Mouse (Mus musculus): ENCODE measurements around the gene 9630041A04Rik. TPM values are rescaled to one million over a fixed set of nuclear protein-coding genes. Genes with fewer than 3 reads are reported as not detected.

The 9630041A04Rik gene
- polyA plus RNA-seq, 1 experiment, result not detected

DNA sequence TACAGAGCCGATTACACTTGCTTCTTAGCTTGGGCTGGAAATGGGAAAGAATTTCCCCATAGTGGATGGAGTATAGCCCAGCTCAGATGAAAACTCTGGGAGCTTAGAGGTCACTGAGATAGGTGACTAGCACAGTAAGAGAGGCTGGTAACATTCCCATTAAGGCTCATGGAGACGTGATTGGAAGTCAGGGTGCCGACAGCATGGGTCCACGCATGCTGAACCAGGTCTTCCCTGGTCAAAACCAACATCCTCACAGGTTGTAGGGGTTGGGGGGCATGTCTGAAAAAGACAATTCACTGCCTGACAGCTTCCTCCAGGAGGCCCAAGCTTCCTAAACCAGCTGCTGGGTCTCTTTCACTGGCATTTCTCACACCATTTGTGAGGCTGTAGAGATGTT, 47.9 kb downstream of the 9630041A04Rik start:
- H3K9me3 ChIP-seq (ENCODE audit: control insufficient read depth, low read length), result peaks cover 8% of the 10 kb centered on the region; the same call in 1 of the 2 replicates
- no peaks in the 10 kb centered on the region for H3K4me1 ChIP-seq (ENCODE audit: control insufficient read depth)
- no peaks in the 10 kb centered on the region for H3K36me3 ChIP-seq (ENCODE audit: control insufficient read depth)
- no peak for TF ChIP-seq TAL1 (IDR thresholded peaks at IDR 0.05; ENCODE audit: low read length)
- no peak for TF ChIP-seq GATA1 (IDR thresholded peaks at IDR 0.05; ENCODE audit: low read length)
- no peak overlapping the region for H3K4me3 ChIP-seq (replicated peaks)
- no peaks in the 10 kb centered on the region for H3K27me3 ChIP-seq (ENCODE audit: control insufficient read depth)

- Histone ChIP-seq H3K9me3 (ENCODE audit: control insufficient read depth, low read length) (peaks cover 15% of the 10 kb centered on the region; the same call in 1 of the 2 replicates), H3K4me1 (ENCODE audit: control insufficient read depth) (no peaks in the 10 kb centered on the region), H3K4me3 (replicated peaks) (no peak overlapping the region), H3K36me3 (ENCODE audit: control insufficient read depth) (no peaks in the 10 kb centered on the region), H3K27me3 (ENCODE audit: control insufficient read depth) (no peaks in the 10 kb centered on the region)
- TF ChIP-seq GATA1 (IDR thresholded peaks at IDR 0.05; ENCODE audit: low read length) (no peak), TAL1 (IDR thresholded peaks at IDR 0.05; ENCODE audit: low read length) (no peak)
Observed at GRCm38 (mm10) chr9:101911176-101911866, 49.7 kb downstream of the 9630041A04Rik start.

GRCm38 (mm10) chr9:101915082-101915481, 53.4 kb downstream of the 9630041A04Rik start:
- no peak overlapping the region for H3K4me3 ChIP-seq (replicated peaks)

GRCm38 (mm10) chr9:101918771-101919170, 57.1 kb downstream of the 9630041A04Rik start:
- H3K4me3 ChIP-seq (replicated peaks), result no peak overlapping the region
- H3K36me3 ChIP-seq (ENCODE audit: control insufficient read depth), result no peaks in the 10 kb centered on the region
- TF ChIP-seq TAL1 (IDR thresholded peaks at IDR 0.05; ENCODE audit: low read length), result no peak
- TF ChIP-seq GATA1 (IDR thresholded peaks at IDR 0.05; ENCODE audit: low read length), result no peak
- H3K9me3 ChIP-seq (ENCODE audit: control insufficient read depth, low read length), result peaks cover 7% of the 10 kb centered on the region; the same call in 1 of the 2 replicates
- H3K27me3 ChIP-seq (ENCODE audit: control insufficient read depth), result no peaks in the 10 kb centered on the region
- H3K4me1 ChIP-seq (ENCODE audit: control insufficient read depth), result no peaks in the 10 kb centered on the region

More at GRCm38 (mm10) chr9:101915082-101915481, 53.4 kb downstream of the 9630041A04Rik start:
- no peak for TF ChIP-seq GATA1 (IDR thresholded peaks at IDR 0.05; ENCODE audit: low read length)
- TF ChIP-seq TAL1 (IDR thresholded peaks at IDR 0.05; ENCODE audit: low read length), result no peak
- H3K27me3 ChIP-seq (ENCODE audit: control insufficient read depth), result no peaks in the 10 kb centered on the region
- peaks cover 15% of the 10 kb centered on the region; the same call in 1 of the 2 replicates for H3K9me3 ChIP-seq (ENCODE audit: control insufficient read depth, low read length)
- no peaks in the 10 kb centered on the region for H3K36me3 ChIP-seq (ENCODE audit: control insufficient read depth)
- H3K4me1 ChIP-seq (ENCODE audit: control insufficient read depth), result no peaks in the 10 kb centered on the region

DNA sequence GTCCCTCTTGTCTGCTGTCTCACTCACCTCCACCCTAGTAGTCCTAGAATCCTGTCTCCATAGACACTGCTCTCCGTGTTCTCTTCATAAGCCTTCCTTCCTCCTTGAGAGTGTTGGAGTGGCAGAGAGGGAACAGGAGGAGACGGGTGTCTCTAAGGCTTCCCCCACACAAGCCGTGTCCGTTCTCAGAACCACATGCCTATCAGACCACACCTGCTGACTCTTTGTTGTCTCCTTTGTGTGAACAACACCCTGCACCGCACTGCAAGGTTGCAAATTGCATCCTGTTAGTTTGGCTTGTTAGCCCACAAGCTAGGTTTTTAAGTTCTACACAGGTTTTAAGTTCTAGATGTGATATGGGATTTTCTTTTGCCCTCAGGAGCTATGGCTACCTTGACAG, 57.7 kb downstream of the 9630041A04Rik start:
- Histone ChIP-seq H3K4me3 (replicated peaks) (no peak overlapping the region), H3K4me1 (ENCODE audit: control insufficient read depth) (no peaks in the 10 kb centered on the region), H3K27me3 (ENCODE audit: control insufficient read depth) (no peaks in the 10 kb centered on the region), H3K36me3 (ENCODE audit: control insufficient read depth) (no peaks in the 10 kb centered on the region), H3K9me3 (ENCODE audit: control insufficient read depth, low read length) (peaks cover 7% of the 10 kb centered on the region; the same call in 1 of the 2 replicates)
- no peak for TF ChIP-seq GATA1 (IDR thresholded peaks at IDR 0.05; ENCODE audit: low read length)
- no peak for TF ChIP-seq TAL1 (IDR thresholded peaks at IDR 0.05; ENCODE audit: low read length)

DNA sequence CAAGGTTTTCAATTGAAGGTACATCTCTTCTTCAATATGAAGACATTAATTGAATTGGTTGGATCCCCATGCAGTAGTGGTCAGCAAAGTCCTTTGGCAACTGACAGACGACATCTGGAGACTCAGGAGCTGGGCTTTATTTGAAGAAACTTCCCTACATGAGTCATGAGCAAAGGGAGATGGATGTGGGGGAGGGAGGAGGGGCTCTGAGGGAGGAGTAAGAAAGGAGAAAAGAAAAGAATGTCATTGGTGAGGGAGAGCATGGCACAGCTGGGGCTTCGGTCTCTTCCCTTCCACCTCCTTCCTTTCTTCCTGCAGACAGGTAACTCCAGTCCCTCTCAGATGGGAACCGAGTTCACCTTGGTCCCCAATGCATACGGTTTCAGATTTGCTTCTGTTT, 61.2 kb downstream of the 9630041A04Rik start:
- Histone ChIP-seq H3K27me3 (ENCODE audit: control insufficient read depth) (no peaks in the 10 kb centered on the region), H3K4me3 (replicated peaks) (no peak overlapping the region), H3K36me3 (ENCODE audit: control insufficient read depth) (no peaks in the 10 kb centered on the region), H3K9me3 (ENCODE audit: control insufficient read depth, low read length) (no peaks in the 10 kb centered on the region), H3K4me1 (ENCODE audit: control insufficient read depth) (no peaks in the 10 kb centered on the region)
- TF ChIP-seq TAL1 (IDR thresholded peaks at IDR 0.05; ENCODE audit: low read length), result no peak
- no peak for TF ChIP-seq GATA1 (IDR thresholded peaks at IDR 0.05; ENCODE audit: low read length)

- Histone ChIP-seq H3K36me3 (ENCODE audit: control insufficient read depth) (no peaks in the 10 kb centered on the region), H3K9me3 (ENCODE audit: control insufficient read depth, low read length) (no peaks in the 10 kb centered on the region)
Observed at GRCm38 (mm10) chr9:101924829-101925228, 63.2 kb downstream of the 9630041A04Rik start.

GRCm38 (mm10) chr9:101933946-101934573, 72.4 kb downstream of the 9630041A04Rik start:
- H3K9me3 ChIP-seq (ENCODE audit: control insufficient read depth, low read length), result no peaks in the 10 kb centered on the region
- no peak for TF ChIP-seq TAL1 (IDR thresholded peaks at IDR 0.05; ENCODE audit: low read length)
- TF ChIP-seq GATA1 (IDR thresholded peaks at IDR 0.05; ENCODE audit: low read length), result no peak
- peaks cover 2% of the 10 kb centered on the region for H3K4me1 ChIP-seq (ENCODE audit: control insufficient read depth)
- no peaks in the 10 kb centered on the region for H3K27me3 ChIP-seq (ENCODE audit: control insufficient read depth)
- H3K4me3 ChIP-seq (replicated peaks), result no peak overlapping the region
- no peaks in the 10 kb centered on the region for H3K36me3 ChIP-seq (ENCODE audit: control insufficient read depth)

More at GRCm38 (mm10) chr9:101924829-101925228, 63.2 kb downstream of the 9630041A04Rik start:
- Histone ChIP-seq H3K4me3 (replicated peaks) (no peak overlapping the region), H3K4me1 (ENCODE audit: control insufficient read depth) (no peaks in the 10 kb centered on the region), H3K27me3 (ENCODE audit: control insufficient read depth) (no peaks in the 10 kb centered on the region)
- TF ChIP-seq TAL1 (IDR thresholded peaks at IDR 0.05; ENCODE audit: low read length), result no peak
- no peak for TF ChIP-seq GATA1 (IDR thresholded peaks at IDR 0.05; ENCODE audit: low read length)

DNA sequence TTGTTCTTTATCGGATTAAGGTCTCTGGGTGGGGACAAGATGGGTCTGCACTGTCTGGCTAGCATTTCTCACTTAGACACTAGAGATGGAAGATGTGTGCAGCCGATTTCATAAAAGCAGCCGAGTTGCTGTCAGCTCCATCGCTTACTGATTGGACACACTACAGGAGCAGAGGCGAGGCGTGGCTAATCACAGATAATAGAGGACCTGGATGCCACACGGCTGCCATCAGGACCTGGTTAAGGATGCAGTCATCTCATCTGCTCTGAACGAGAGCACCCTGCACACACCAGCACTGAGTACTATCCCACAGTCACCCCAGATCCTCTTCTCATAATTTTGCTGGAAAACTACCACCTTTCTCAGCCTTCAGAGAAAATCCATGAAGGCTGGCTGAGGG, 73.2 kb downstream of the 9630041A04Rik start:
- no peaks in the 10 kb centered on the region for H3K36me3 ChIP-seq (ENCODE audit: control insufficient read depth)
- TF ChIP-seq GATA1 (IDR thresholded peaks at IDR 0.05; ENCODE audit: low read length) (no peak), TAL1 (IDR thresholded peaks at IDR 0.05; ENCODE audit: low read length) (no peak)

More for the DNA sequence above, 73.2 kb downstream of the 9630041A04Rik start:
- Histone ChIP-seq H3K4me3 (replicated peaks) (no peak overlapping the region), H3K9me3 (ENCODE audit: control insufficient read depth, low read length) (no peaks in the 10 kb centered on the region), H3K27me3 (ENCODE audit: control insufficient read depth) (no peaks in the 10 kb centered on the region), H3K4me1 (ENCODE audit: control insufficient read depth) (peaks cover 10% of the 10 kb centered on the region)
